Mouse (Mus musculus) midbrain, embryonic 11.5 days (tissue): Measurements from ENCODE around the gene Gpr149. TPM values are rescaled to one million over a fixed set of nuclear protein-coding genes. Genes with fewer than 3 reads are reported as not detected.

Source experiments
- polyA plus RNA-seq: library from polyadenylated mRNA; unstranded; fragments of >200 nt; fragmentation: Nextera tagmentation; extraction: Ambion mirVana; gene quantifications from 2 replicates; pipeline ENCODE4 v1.2.1, GENCODE M21; 2014

Gene Gpr149
- polyA plus RNA-seq, 1 experiment from 2014 or later, result 0.05 TPM

Other genes starting within 250 kb of the Gpr149 start
- gene Dhx36, start 98.1 kb downstream of the Gpr149 start, polyA plus RNA-seq, result 50.5 and 56.0 TPM in 2 replicates